Mouse (Mus musculus) hindbrain, embryonic 14.5 days (tissue): ENCODE data around the gene Gm10217. TPM values are rescaled to one million over a fixed set of nuclear protein-coding genes. Genes with fewer than 3 reads are reported as not detected.

Experiments
- ATAC-seq: fragments of 200-750 bp; cut with Nextera tagmentation; 2 replicates; pipeline ENCODE4 v1.8.0; 2017; ENCODE audit warnings: moderate number of reproducible peaks, mild to moderate bottlenecking, moderate TSS enrichment, moderate library complexity; ENCODE audit not compliant: low FRiP score
- DNase-seq: peaks from one replicate; pipeline ENCODE4 v3.0.0-alpha.2; 2015; ENCODE audit warnings: low spot score
- H3K27ac ChIP-seq: fragments of 300-500 bp; sonication (generic); 2 replicates; pipeline ENCODE4 v1.5.1; 2014; ENCODE audit warnings: mild to moderate bottlenecking, moderate library complexity
- H3K27me3 ChIP-seq: fragments of 300-500 bp; sonication (generic); 2 replicates; pipeline ENCODE4 v1.6.1; 2014; ENCODE audit warnings: mild to moderate bottlenecking, low read length, mixed read lengths; ENCODE audit not compliant: control insufficient read depth, insufficient read depth
- H3K36me3 ChIP-seq: fragments of 300-500 bp; sonication (generic); replicated peaks from 2 replicates; pipeline ENCODE4 v1.6.1; 2014; ENCODE audit not compliant: control insufficient read depth, insufficient read depth
- H3K4me1 ChIP-seq: fragments of 300-500 bp; sonication (generic); replicated peaks from 2 replicates; pipeline ENCODE4 v1.6.1; 2014; ENCODE audit warnings: antibody characterized with exemption, low read length, mixed read lengths; ENCODE audit not compliant: control insufficient read depth, insufficient read depth
- H3K4me2 ChIP-seq: fragments of 300-500 bp; sonication (generic); replicated peaks from 2 replicates; pipeline ENCODE4 v1.6.1; 2014; ENCODE audit warnings: mild to moderate bottlenecking, moderate library complexity
- H3K4me3 ChIP-seq: fragments of 300-500 bp; sonication (generic); replicated peaks from 2 replicates; pipeline ENCODE4 v1.5.1; 2014; ENCODE audit warnings: mild to moderate bottlenecking, low read length
- H3K9ac ChIP-seq: fragments of 300-500 bp; sonication (generic); 2 replicates; pipeline ENCODE4 v1.6.1; 2014
- H3K9me3 ChIP-seq: fragments of 300-500 bp; sonication (generic); 2 replicates; pipeline ENCODE4 v1.6.1; 2016; ENCODE audit warnings: low read length; ENCODE audit not compliant: control insufficient read depth
- WGBS: fragments of 180-500 bp; shearing (Covaris S2); extraction: QIAGEN DNeasy Blood & Tissue Kit; methylation state at CpG from one replicate; pipeline ENCODE4 v1.1.7; 2014; 5-methylcytosine and 5-hydroxymethylcytosine counted together
- polyA plus RNA-seq: library from polyadenylated mRNA; unstranded; fragments of >200 nt; fragmentation: Nextera tagmentation; extraction: Ambion mirVana; gene quantifications from 2 replicates; pipeline ENCODE4 v1.2.1, GENCODE M21; 2014

The Gm10217 gene
- polyA plus RNA-seq: not detected in 2 replicates

DNA sequence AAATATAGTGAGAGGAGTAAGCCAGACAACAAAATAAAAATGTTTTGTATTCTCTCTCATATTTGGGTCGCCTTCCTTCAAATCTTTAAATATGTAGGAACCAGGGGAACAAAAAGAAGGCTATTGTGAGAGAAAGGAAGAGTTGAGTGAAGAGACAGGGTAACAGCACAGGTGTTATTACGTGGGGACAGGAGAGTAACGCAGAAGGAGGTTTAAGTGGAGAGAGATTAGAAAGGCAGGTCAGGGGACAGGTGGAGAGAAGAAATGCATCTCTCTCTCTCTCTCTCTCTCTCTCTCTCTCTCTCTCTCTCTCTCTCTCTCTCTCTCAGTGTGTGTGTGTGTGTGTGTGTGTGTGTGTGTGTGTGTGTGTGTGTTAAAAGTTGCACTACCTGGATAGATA, at the start of gene Gm10217:
Gene Gm10217, plus strand, starts transcription at position 301 of the 400 bp plus-strand sequence.
- Histone ChIP-seq H3K27ac (no peak within 1 kb of the TSS), H3K4me1 (no peaks in the 10 kb centered on the region), H3K9ac (no peak within 1 kb of the TSS), H3K4me3 (no peak within 1 kb of the TSS), H3K36me3 (no peaks in the 10 kb centered on the region), H3K9me3 (no peaks in the 10 kb centered on the region), H3K27me3 (no peaks in the 10 kb centered on the region), H3K4me2 (no peak within 1 kb of the TSS)
- ATAC-seq: no peak
- 88% methylated on average over 3 of the region's 3 CpGs for WGBS
- DNase-seq: no peak

DNA sequence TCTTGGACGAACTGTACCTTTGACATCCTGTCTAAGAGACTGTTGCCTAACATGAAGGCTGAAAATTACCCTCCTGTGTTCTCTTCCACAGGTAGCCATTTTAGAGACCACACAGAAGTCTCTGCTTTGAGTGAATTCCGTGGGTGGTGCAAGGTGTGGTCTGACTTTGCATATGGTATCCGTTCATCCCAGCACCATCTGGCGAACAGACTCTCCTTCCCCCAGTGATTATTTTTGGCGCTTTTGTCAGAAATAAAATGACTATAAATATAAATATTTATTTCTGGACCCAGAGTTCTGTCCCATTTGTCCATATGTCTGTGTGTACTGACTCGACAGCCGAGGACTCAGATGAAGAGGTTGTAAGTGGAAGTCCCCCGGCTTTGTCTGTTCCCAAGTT, 39.3 kb upstream of the Gm10217 start:
- Histone ChIP-seq H3K9ac (no peak overlapping the region), H3K4me2 (no peak overlapping the region), H3K27ac (no peak overlapping the region), H3K36me3 (no peaks in the 10 kb centered on the region), H3K27me3 (no peaks in the 10 kb centered on the region), H3K4me1 (no peaks in the 10 kb centered on the region), H3K9me3 (no peaks in the 10 kb centered on the region), H3K4me3 (no peak overlapping the region)
- ATAC-seq (no peak), DNase-seq (no peak)
- whole genome bisulfite sequencing: 81% methylated on average over 8 of the region's 8 CpGs

DNA sequence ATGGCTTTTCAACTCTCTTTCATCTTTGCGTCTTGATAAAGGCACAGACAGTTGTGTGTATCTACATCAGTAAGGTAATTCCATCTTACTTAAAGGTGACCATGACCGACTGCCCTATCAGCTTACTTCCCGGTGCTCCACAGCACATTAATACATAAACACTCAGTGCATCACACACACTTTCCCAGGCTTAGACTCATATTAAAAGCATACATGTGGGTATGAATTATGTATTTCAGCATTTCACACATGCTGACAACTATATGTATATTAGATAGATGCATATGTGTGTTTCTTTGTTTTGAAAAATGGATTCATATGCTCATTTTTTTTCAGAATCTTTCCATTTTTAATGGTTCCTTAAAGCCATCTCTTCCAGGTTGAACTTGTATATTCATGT, 23.8 kb upstream of the Gm10217 start:
- Histone ChIP-seq H3K4me3 (no peak overlapping the region), H3K4me1 (no peaks in the 10 kb centered on the region), H3K4me2 (no peak overlapping the region), H3K36me3 (no peaks in the 10 kb centered on the region), H3K27me3 (no peaks in the 10 kb centered on the region), H3K9ac (no peak overlapping the region), H3K27ac (no peak overlapping the region), H3K9me3 (no peaks in the 10 kb centered on the region)
- DNase-seq (no peak), ATAC-seq (no peak)
- WGBS: 95% methylated on average over 3 of the region's 3 CpGs

DNA sequence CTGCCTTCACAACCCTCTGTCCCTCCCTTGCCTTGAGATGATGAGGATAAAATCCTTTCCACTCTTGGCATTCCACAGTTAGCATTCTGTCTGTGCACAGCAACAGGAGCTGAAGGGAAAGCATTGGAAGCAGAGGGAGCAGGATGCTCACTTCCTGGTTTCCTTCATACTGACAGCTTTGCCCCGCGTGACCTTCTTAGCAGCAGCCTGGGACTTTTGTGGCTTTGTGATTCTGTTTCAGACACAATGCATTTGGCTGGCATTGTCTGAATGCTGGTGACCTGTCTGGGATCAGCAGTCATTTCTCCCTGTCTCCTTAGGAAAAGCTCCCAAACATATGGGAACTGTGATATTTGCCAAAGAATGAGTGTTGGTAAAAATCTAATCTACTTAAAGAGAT, 4.8 kb upstream of the Gm10217 start:
- Histone ChIP-seq H3K4me2 (no peak overlapping the region), H3K36me3 (no peaks in the 10 kb centered on the region), H3K4me3 (no peak overlapping the region), H3K9ac (no peak overlapping the region), H3K9me3 (no peaks in the 10 kb centered on the region), H3K27ac (no peak overlapping the region), H3K4me1 (no peaks in the 10 kb centered on the region), H3K27me3 (no peaks in the 10 kb centered on the region)
- ATAC-seq (no peak), DNase-seq (no peak)
- WGBS: 2% methylated on average over 2 of the region's 2 CpGs

DNA sequence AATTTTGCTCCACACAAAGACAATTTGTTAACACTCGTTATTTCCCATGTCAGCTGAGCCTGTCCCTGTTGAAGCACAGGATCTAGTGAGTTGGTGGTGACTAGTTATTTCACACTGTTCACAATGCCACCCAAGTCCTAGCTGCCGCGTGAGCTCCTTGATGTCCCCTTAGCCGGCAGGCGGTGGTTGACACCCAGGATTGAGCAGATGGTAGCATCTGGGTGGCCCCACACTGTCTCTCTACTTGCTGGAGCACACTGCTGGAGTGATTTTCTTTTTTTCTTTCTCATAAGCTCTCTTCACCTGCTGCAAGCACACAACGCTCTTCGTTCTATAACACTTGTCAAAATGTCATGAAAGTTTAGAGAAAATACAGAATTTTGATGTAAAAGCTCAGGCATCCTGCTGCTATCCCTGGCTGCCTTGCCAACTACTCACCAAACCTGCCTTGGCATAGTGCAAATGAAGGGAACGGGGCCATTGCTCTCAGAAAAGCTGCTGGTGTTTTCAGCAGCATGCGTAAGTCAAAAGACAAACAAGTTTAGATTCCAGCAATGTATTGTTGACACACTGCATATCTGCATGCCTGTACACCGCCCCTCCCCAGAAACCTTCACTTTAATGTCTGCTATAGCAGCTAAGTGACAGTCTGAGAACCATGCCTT, 3.4 kb upstream of the Gm10217 start:
- no peaks in the 10 kb centered on the region for H3K36me3 ChIP-seq
- no peak overlapping the region for H3K9ac ChIP-seq
- H3K4me3 ChIP-seq: no peak overlapping the region
- no peak for ATAC-seq
- DNase-seq: no peak
- no peaks in the 10 kb centered on the region for H3K4me1 ChIP-seq
- 77% methylated on average over 10 of the region's 10 CpGs for WGBS
- no peaks in the 10 kb centered on the region for H3K27me3 ChIP-seq
- H3K9me3 ChIP-seq: no peaks in the 10 kb centered on the region
- H3K4me2 ChIP-seq: no peak overlapping the region
- no peak overlapping the region for H3K27ac ChIP-seq

DNA sequence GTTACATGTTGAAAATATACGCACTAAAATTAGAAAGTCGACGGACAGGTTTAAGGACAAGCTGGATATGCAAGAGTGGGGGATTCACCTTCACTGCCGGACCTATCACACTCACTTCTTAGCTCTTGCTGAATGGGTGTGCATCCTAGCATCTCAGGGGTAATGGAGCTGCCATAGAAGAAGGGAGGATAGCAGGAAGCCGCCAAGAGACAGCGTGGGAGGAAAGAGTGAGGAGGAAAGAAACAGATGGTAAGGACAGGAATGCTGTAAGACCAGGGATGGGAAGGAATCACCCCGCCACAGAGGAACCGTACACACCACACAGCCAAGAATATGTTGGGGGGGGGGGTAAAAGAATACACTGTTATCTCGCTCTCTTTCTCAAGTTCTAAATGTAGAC, 1.1 kb downstream of the Gm10217 start:
- no peaks in the 10 kb centered on the region for H3K27me3 ChIP-seq
- H3K27ac ChIP-seq: no peak overlapping the region
- no peaks in the 10 kb centered on the region for H3K36me3 ChIP-seq
- no peak overlapping the region for H3K4me3 ChIP-seq
- H3K4me2 ChIP-seq: no peak overlapping the region
- no peaks in the 10 kb centered on the region for H3K9me3 ChIP-seq
- no peak overlapping the region for H3K9ac ChIP-seq
- 89% methylated on average over 9 of the region's 9 CpGs for WGBS
- no peak for ATAC-seq
- no peak for DNase-seq
- H3K4me1 ChIP-seq: no peaks in the 10 kb centered on the region

DNA sequence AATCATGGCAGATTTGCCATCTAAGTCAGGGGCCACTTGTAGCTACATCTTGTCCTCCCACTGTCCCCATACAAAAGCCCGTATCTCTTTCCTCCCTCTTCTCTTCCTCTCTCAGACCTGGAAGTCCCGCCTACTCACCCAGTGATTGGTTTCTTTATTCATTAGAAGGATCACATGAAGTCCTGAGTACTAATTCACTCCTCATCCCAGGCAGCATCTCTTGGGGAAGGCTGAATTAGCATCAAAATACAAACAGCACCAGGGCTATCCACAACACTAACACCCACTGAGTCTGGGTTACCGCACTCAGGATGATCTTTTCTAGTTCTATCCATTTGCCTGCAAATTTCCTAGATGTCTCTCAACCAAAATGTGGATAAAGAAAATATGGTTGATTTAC, 4.0 kb downstream of the Gm10217 start:
- DNase-seq (no peak), ATAC-seq (no peak)
- H3K9ac ChIP-seq: no peak overlapping the region
- 55% methylated on average over 3 of the region's 3 CpGs for WGBS
- no peak overlapping the region for H3K4me2 ChIP-seq
- H3K27me3 ChIP-seq: no peaks in the 10 kb centered on the region
- no peaks in the 10 kb centered on the region for H3K4me1 ChIP-seq
- no peaks in the 10 kb centered on the region for H3K9me3 ChIP-seq
- H3K27ac ChIP-seq: no peak overlapping the region
- H3K4me3 ChIP-seq: no peak overlapping the region
- no peaks in the 10 kb centered on the region for H3K36me3 ChIP-seq

DNA sequence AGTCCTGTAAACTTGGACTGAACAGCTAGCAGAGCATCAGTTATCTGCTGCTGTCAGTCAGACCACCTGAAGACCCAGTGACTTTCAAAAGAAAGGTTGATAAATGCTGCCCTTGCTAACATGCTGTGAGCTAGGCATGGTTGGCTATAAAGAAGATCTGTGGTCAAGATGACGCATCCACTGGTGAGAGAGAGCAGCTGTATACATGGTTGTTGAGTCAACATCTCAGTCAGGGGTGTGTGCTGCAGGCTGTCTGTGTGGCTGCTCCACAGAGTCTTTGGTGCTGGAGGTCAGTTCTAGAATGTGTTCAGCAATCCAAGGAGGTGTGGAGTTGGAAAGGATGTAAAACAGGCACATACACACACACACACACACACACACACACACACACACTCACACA, 12.2 kb downstream of the Gm10217 start:
- ATAC-seq (no peak), DNase-seq (no peak)
- Histone ChIP-seq H3K36me3 (no peaks in the 10 kb centered on the region), H3K4me3 (no peak overlapping the region), H3K4me2 (no peak overlapping the region), H3K9me3 (no peaks in the 10 kb centered on the region), H3K27ac (no peak overlapping the region), H3K9ac (no peak overlapping the region), H3K4me1 (no peaks in the 10 kb centered on the region; the same call in 1 of the 2 replicates), H3K27me3 (no peaks in the 10 kb centered on the region)
- 69% methylated on average over 1 of the region's 1 CpGs for WGBS

DNA sequence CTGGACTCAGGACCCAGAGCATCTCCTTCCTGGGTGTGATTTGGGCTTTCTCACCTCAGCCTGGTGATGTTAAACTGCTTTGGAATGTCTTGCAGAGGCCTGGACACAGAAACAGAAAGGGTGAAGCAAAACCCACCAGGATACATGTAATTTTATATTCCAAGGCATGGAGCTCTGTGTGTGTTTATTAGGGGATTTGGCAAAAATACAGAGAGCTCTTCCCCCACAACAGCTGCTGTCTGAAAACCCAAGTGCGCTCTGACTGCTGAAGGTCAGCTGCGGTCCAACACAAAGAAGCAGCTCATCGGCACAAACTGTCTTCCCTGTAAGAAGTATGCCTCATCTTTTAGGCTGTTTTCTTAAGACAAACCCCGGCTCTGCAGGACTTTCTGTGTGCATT, 15.9 kb downstream of the Gm10217 start:
- DNase-seq (no peak), ATAC-seq (no peak)
- H3K4me3 ChIP-seq: no peak overlapping the region
- no peaks in the 10 kb centered on the region for H3K9me3 ChIP-seq
- H3K27me3 ChIP-seq: no peaks in the 10 kb centered on the region
- H3K9ac ChIP-seq: no peak overlapping the region
- no peaks in the 10 kb centered on the region; the same call in 1 of the 2 replicates for H3K4me1 ChIP-seq
- 0 out of 2 replicates have a peak overlapping the region, but pooled peaks have one; percentile 29 for H3K27ac ChIP-seq
- no peaks in the 10 kb centered on the region for H3K36me3 ChIP-seq
- no peak overlapping the region for H3K4me2 ChIP-seq
- WGBS: 72% methylated on average over 4 of the region's 4 CpGs

DNA sequence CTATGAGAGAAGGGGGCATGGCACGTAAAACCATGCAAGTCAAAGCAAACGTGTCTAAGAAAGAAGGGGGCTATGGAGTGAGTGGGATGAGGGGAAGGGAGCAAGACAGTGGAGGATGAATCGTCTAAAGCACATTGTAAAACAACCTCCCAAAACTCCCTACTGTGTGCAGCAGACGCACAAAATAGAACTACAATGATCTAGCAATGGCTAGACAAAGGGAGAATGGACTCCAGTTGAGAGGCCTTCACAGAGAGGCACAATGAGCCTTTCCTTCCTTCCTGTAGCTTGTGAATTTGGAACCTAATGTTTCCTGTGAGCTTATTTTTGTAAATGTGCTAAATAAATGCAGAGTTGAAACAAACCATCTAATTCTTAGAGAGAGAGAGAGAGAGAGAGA, 22.7 kb downstream of the Gm10217 start:
- no peaks in the 10 kb centered on the region for H3K4me1 ChIP-seq

More for the DNA sequence above, 22.7 kb downstream of the Gm10217 start:
- no peaks in the 10 kb centered on the region for H3K36me3 ChIP-seq
- no peak overlapping the region for H3K4me3 ChIP-seq
- ATAC-seq: no peak
- H3K9me3 ChIP-seq: no peaks in the 10 kb centered on the region
- H3K27ac ChIP-seq: no peak overlapping the region
- H3K27me3 ChIP-seq: no peaks in the 10 kb centered on the region
- 33% methylated on average over 4 of the region's 4 CpGs for WGBS
- no peak overlapping the region for H3K4me2 ChIP-seq
- H3K9ac ChIP-seq: no peak overlapping the region
- DNase-seq: no peak
